Mouse (Mus musculus): ENCODE data around the gene Kcne1.

- TF ChIP-seq POLR2A (IDR thresholded peaks at IDR 0.05; ENCODE audit: low read depth, low read length) (no peak), RCOR1 (conservative IDR thresholded peaks at IDR 0.05; ENCODE audit: low read depth, low read length) (no peak)
These were observed 3.3 kb downstream of the Kcne1 start for GRCm38 (mm10) chr16:92355982-92356381.
